ENCODE assay signal across 8 mouse cellular contexts in genomic region chr14:53090921-53091320, GRCm38 (mm10).
A peak's percentile ranks its signal among the peaks of the same experiment; 100 is the strongest.
DNase-seq lines count a peak whose midpoint lies in the region; ATAC-seq and TF ChIP-seq lines count a peak whose summit lies in the region.
"Not testable (repeated sequence)": the region's sequence is repeated elsewhere in the genome, so short reads cannot be mapped to it uniquely, and the experiment has no call there.

No protein-coding gene starts in this region.

- H3K4me1 ChIP-seq in kidney, postnatal 0 days (replicated peaks; ENCODE audit: insufficient read depth, low read length) = not testable (repeated sequence)

- H3K27ac ChIP-seq in kidney, postnatal 0 days = not testable (repeated sequence)

- TF ChIP-seq CTCF in kidney, postnatal 0 days (IDR thresholded peaks at IDR 0.05; ENCODE audit: low read depth) = peak; percentile 13; the same call in 1 of the 2 replicates

- not testable (repeated sequence) for H3K4me3 ChIP-seq in kidney, postnatal 0 days (replicated peaks; ENCODE audit: low read depth, low read length)

- H3K9me3 ChIP-seq in kidney, postnatal 0 days (replicated peaks; ENCODE audit: low read length) = not testable (repeated sequence)

- not testable (repeated sequence) for H3K27me3 ChIP-seq in kidney, postnatal 0 days (ENCODE audit: insufficient read depth, low read length)

- H3K4me2 ChIP-seq in kidney, postnatal 0 days (ENCODE audit: low read length) = not testable (repeated sequence)

- H3K9ac ChIP-seq in kidney, postnatal 0 days (ENCODE audit: low read depth, low read length) = not testable (repeated sequence)

- ATAC-seq in CD4-positive, CD25-positive, alpha-beta regulatory T cell, adult 4 months = peak; percentile 64
- peak; percentile 73 for ATAC-seq in common myeloid progenitor, adult 5-6 weeks (replicated peaks; ENCODE audit: low read depth, poor library complexity, severe bottlenecking)
- ATAC-seq in kidney, postnatal 0 days (replicated peaks; ENCODE audit: low FRiP score, low read depth) = not testable (repeated sequence)
- peak; percentile 77 for ATAC-seq in megakaryocyte progenitor cell, adult 5-6 weeks (replicated peaks; ENCODE audit: poor library complexity)

- H3K36me3 ChIP-seq in kidney, postnatal 0 days (ENCODE audit: insufficient read depth, low read length) = not testable (repeated sequence)

- DNase-seq in CD4-positive helper T cell, adult 2 months (ENCODE audit: low read depth, low spot score) = peak; percentile 31
- peak; percentile 46 for DNase-seq in induced T-regulatory cell, adult 2 months (ENCODE audit: low read depth)
- not testable (repeated sequence) for DNase-seq in kidney, postnatal 0 days (ENCODE audit: low spot score)
- peak; percentile 54 for DNase-seq in naive thymus-derived CD4-positive, alpha-beta T cell, adult 2 months (ENCODE audit: low read depth)
- peak; percentile 21 for DNase-seq in thymus, postnatal 14 days
